Mouse (Mus musculus): ENCODE measurements around the gene Zmynd8.

DNA sequence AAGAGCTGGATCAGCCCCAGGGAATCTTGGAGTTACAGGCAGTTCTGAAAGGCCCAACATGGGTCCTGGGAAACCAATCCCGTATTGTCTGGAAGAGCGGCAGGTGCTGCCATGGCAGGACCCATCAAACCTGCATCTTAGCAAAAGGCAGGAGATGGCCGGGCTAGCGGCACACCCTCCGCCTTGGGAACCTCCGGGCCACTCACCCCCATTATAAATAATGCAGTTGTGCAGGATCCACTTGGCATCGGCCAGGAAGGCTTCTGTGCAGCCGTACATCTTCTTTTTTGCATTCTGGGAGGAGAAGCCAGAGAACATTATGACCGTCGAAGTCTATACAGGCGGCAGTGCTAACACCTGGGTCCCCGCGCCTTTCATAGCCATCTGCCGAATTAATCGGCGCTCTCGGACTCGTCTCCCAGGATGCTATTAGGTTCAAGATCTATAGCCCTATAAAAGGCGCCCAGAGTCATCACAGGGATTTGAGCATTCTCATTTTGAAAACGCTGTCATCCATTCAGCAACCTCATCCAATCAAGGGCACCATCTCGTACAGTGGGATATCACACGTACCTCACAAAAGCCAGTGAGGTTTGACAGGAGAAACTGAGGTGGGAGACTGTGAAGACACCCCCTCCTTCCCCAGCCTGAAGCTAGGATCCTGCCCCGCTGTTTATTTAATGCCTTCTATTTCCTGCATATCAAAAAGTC, 60.1 kb downstream of the Zmynd8 start:
- no peak for TF ChIP-seq CTCF (IDR thresholded peaks at IDR 0.05; ENCODE audit: borderline replicate concordance, insufficient read depth, low read depth, low read length)
- no peak for TF ChIP-seq POLR2A (IDR thresholded peaks at IDR 0.05; ENCODE audit: borderline replicate concordance, insufficient read depth, low read length)
